Mouse (Mus musculus): Measurements from ENCODE around the gene Psmd11.
"Not testable (repeated sequence)": the region's sequence is repeated elsewhere in the genome, so short reads cannot be mapped to it uniquely, and the experiment has no call there.

Gene Psmd11

GRCm38 (mm10) chr11:80426029-80426813 lies 2.2 kb upstream of the Psmd11 start:
- DNase-seq (ENCODE audit: low read depth, low spot score), result peak; percentile 57

- DNase-seq (ENCODE audit: low read depth, low spot score), result no peak
These were observed 627 bp downstream of the Psmd11 start for GRCm38 (mm10) chr11:80429009-80429475.

GRCm38 (mm10) chr11:80429500-80430166 lies 1.2 kb downstream of the Psmd11 start:
- DNase-seq (ENCODE audit: low read depth, low spot score), result no peak

- DNase-seq (ENCODE audit: low read depth, low spot score), result no peak
These were observed 2.0 kb downstream of the Psmd11 start for GRCm38 (mm10) chr11:80430366-80430910.

- DNase-seq (ENCODE audit: low read depth, low spot score), result no peak
These were observed 18.5 kb downstream of the Psmd11 start for GRCm38 (mm10) chr11:80446916-80447315.

- DNase-seq (ENCODE audit: low read depth, low spot score), result no peak
These were observed 21.4 kb downstream of the Psmd11 start for GRCm38 (mm10) chr11:80449859-80450258.

GRCm38 (mm10) chr11:80452242-80452641 lies 23.8 kb downstream of the Psmd11 start:
- no peak for DNase-seq (ENCODE audit: low read depth, low spot score)

- no peak for DNase-seq (ENCODE audit: low read depth, low spot score)
These were observed 24.8 kb downstream of the Psmd11 start for GRCm38 (mm10) chr11:80453198-80453597.

DNA sequence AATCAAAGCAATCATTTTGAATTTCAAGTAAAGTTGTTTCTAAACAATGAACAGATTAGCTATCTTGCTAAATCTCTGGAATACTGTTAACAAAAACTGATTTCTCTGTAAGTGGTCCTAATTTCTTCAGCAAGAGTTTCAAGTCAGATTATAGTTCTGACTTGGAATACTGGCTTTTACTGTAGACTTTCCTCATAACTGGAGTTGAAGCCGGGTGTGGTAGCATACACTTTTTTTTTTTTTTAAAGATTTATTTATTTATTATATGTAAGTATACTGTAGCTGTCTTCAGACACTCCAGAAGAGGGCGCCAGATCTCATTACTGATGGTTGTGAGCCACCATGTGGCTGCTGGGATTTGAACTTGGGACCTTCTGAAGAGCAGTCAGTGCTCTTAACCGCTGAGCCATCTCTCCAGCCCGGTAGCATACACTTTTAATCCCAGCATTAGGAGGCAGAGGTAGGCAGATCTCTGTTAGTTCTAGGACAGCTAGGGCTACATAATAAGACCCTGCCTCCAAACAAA lies 35.3 kb downstream of the Psmd11 start:
- not testable (repeated sequence) for DNase-seq (ENCODE audit: low read depth, low spot score)

GRCm38 (mm10) chr11:80471836-80472605 lies 43.6 kb downstream of the Psmd11 start:
- DNase-seq (ENCODE audit: low read depth, low spot score), result no peak

GRCm38 (mm10) chr11:80474175-80474691 lies 45.8 kb downstream of the Psmd11 start:
- no peak for DNase-seq (ENCODE audit: low read depth, low spot score)

GRCm38 (mm10) chr11:80474846-80475245 lies 46.4 kb downstream of the Psmd11 start:
- no peak for DNase-seq (ENCODE audit: low read depth, low spot score)

- DNase-seq (ENCODE audit: low read depth, low spot score), result no peak
These were observed 47.1 kb downstream of the Psmd11 start for GRCm38 (mm10) chr11:80475544-80475943.

DNA sequence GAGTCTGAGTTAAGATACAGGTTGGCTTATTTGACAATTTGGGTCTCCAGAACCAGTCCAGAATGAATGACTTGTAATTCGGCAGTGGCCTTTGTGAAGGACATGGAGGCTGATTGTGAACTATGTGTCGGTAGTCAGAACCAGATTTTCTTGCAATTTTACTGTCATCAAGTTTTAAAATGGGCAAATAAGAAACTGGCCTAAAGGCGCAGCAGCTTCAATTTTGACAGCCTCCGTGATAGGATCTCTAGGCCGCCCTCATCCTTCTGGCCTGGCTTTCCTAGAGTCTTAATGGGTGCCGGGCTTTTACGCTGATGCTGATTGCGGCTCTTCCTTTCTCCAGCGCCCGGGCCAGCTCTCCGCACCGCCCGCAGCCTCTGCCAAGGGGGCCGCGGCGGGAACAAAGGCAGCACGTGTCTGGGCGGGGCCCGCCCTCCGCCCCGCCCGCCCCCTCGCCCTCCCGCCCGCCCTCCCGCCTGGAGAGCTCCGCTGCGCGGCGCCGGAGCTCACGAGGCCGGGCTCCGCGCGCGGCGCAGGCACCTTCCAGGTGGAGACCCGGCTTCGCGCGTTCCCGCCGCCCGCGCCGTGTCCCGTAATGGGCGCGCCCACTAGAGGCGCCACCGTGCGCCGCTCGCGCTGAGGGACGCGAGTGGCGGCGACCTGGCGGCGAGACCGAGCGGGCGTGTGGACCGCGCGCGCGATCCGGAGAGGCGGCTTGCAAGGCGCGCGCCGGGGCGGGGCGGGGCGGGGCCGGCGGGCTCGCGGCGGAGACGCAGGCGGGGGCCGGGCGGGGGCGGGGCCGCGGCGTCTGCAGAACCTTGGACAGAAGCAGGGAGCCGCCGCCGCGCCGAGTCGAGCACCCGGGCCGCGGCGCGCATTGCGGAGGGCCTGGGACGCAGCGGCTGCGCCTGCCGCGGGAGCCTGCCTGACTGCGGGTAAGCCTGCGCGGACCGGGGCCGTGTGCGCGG lies 48.1 kb downstream of the Psmd11 start, which contains the start of gene Cdk5r1:
TSS of gene Cdk5r1 (plus strand) at position 802 of the 968 bp plus-strand sequence.
- peak; percentile 81 for DNase-seq (ENCODE audit: low read depth, low spot score)

DNA sequence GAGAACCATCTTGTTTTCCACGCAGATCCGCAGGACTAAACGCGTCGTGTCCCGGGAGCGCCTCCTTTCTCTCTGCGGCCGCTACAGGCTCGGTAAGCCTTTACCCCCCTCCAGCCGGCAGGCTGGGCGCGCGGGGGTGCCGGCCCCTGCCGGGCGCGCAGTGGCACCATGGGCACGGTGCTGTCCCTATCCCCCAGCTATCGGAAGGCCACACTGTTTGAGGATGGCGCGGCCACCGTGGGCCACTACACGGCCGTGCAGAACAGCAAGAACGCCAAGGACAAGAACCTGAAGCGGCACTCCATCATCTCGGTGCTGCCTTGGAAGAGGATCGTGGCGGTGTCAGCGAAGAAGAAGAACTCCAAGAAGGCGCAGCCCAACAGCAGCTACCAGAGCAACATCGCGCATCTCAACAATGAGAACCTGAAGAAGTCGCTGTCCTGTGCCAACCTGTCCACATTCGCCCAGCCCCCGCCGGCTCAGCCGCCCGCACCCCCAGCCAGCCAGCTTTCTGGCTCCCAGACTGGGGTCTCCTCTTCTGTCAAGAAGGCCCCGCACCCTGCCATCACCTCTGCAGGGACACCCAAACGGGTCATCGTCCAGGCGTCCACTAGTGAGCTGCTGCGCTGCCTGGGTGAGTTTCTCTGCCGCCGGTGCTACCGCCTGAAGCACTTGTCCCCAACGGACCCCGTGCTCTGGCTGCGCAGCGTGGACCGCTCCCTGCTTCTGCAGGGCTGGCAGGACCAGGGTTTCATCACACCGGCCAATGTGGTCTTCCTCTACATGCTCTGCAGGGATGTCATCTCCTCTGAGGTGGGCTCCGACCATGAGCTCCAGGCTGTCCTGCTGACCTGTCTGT lies 49.2 kb downstream of the Psmd11 start:
- DNase-seq (ENCODE audit: low read depth, low spot score), result no peak

DNA sequence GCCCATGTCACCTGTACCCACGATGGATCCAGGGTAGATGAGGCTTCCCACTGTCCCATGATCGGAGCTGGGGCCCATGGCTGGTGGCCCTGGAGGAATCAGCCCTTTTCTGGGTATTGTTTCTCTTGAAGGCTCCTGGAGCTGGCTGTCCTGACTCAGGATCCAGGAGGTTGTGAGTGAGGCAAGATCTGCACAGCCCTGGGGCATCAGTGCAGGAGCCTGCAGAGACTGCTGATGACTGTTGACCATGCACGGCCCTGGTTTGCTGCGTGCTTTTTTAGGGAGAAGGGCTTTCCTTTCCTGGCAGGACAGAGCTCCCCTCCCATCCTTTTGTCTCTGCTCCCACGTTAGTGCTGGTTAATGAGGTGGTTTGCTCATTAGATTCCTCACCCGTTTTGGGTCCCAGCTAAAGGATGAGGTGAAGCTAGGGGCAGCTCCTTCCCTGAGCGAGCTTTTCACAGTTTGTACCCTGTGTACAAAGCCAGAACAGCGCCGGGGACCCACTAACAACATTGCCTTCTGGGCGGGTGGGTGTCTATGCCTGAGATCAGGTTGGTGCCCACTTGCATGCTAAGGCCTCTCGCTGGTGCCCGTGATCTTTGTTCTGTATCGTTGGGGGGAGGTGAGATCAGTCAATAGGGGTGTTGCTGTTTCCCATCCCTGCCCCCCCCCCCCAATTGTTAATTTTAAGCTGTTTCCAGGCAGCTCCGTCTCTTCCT lies 50.4 kb downstream of the Psmd11 start:
- no peak for DNase-seq (ENCODE audit: low read depth, low spot score)

DNA sequence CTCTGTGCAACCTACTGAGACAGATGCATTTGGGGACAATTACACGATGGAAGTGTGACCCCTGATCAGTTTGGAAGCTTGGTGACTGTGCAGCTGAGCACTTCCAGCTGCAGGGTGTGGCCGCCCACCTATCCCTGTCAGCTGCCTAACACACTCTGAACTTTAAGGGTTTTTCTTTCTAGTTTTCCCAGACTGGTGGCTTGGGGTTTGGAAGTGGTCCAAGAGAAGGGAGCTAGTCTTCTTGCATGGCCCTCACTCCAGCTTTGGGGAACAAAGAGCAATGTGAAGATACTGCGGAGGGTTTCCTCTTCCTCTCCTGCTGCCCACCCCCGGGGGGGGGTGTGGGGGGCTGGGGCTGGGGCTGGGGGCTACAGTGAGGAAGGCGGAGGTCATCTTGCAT lies 51.0 kb downstream of the Psmd11 start:
- DNase-seq (ENCODE audit: low read depth, low spot score), result no peak
